In genomic region chr9:65120935-65121334, GRCm38 (mm10) we compare ENCODE assay signal across 9 mouse cellular contexts. TPM values are rescaled to one million over a fixed set of nuclear protein-coding genes. Genes with fewer than 3 reads are reported as not detected.
DNase-seq lines count a peak whose midpoint lies in the region; ATAC-seq and TF ChIP-seq lines count a peak whose summit lies in the region.
"Had no signal": no experiment of that assay in that cellular context is flagged by ENCODE, and none has a peak within 500 bp of the region (broad histone marks: within the 10 kb centered on the region; RNA-seq: fewer than 3 reads in every experiment).

No protein-coding gene starts in this region.

- H3K27me3 ChIP-seq in forebrain, embryonic 14.5 days (replicated peaks; ENCODE audit: control insufficient read depth, insufficient read depth, low read length) = no peaks in the 10 kb centered on the region

- peak; percentile 80 for DNase-seq in NIH3T3 (ENCODE audit: low read depth)
- DNase-seq in c-Kit-positive CD71-positive TER-119-negative erythroid progenitor cells, embryonic 14.5 days (ENCODE audit: low read depth) = peak; percentile 55
- peak; percentile 87 for DNase-seq in forebrain, embryonic 14.5 days (ENCODE audit: low spot score)
- peak; percentile 63 for DNase-seq in induced T-regulatory cell, adult 2 months (ENCODE audit: low read depth)
- peak; percentile 67 to 78 for DNase-seq in left cerebral cortex, adult 2 months (ENCODE audit: extremely low spot score in 1 of 2, low spot score in 2 of 2)
- DNase-seq in right cerebral cortex, postnatal 36 days (ENCODE audit: low spot score in 2 of 2) = peak; percentile 42 to 51
- DNase-seq in T-cell, adult 2 months (ENCODE audit: low spot score) = no peak

- 6% methylated on average over 3 of the region's 3 CpGs for WGBS in forebrain, embryonic 14.5 days

- 0 out of 2 replicates have a peak, but pooled peaks cover 6% of the 10 kb centered on the region for H3K4me1 ChIP-seq in forebrain, embryonic 14.5 days (ENCODE audit: control insufficient read depth, insufficient read depth, low read length)

- peaks cover 14% of the 10 kb centered on the region for H3K36me3 ChIP-seq in forebrain, embryonic 14.5 days (ENCODE audit: control insufficient read depth, insufficient read depth, low read length)
- H3K36me3 ChIP-seq: heart, embryonic 15.5 days had no signal

- peak; percentile 79 for TF ChIP-seq CTCF in left cerebral cortex, adult 2 months (IDR thresholded peaks at IDR 0.05)

- ATAC-seq in forebrain, embryonic 14.5 days = peak; percentile 66
- ATAC-seq in megakaryocyte progenitor cell, adult 5-6 weeks (replicated peaks; ENCODE audit: poor library complexity) = peak; percentile 84

- no peak overlapping the region for H3K4me3 ChIP-seq in forebrain, embryonic 14.5 days (ENCODE audit: low read depth, low read length)
- no peak overlapping the region for H3K4me3 ChIP-seq in left cerebral cortex, adult 2 months
- H3K4me3 ChIP-seq: heart, embryonic 15.5 days had no signal

- intact Hi-C loops in left cerebral cortex, adult 2 months (cut with DNase I) = loop anchor here (5.0 kb wide), 2 partner anchors 39 to 89 kb away; partner anchors contain the start of gene Dpp8

- no peaks in the 10 kb centered on the region for H3K9me3 ChIP-seq in forebrain, embryonic 14.5 days (replicated peaks; ENCODE audit: control insufficient read depth, low read length)
- H3K9me3 ChIP-seq: heart, embryonic 15.5 days had no signal

- no peak overlapping the region for H3K4me2 ChIP-seq in forebrain, embryonic 14.5 days (ENCODE audit: low read length)
- H3K4me2 ChIP-seq: heart, embryonic 15.5 days had no signal

- no peak overlapping the region for H3K27ac ChIP-seq in forebrain, embryonic 14.5 days (ENCODE audit: low read depth, low read length)
- no peak overlapping the region for H3K27ac ChIP-seq in left cerebral cortex, adult 2 months
- H3K27ac ChIP-seq: heart, embryonic 15.5 days had no signal

- H3K9ac ChIP-seq in forebrain, embryonic 14.5 days (ENCODE audit: low read length) = no peak overlapping the region
- H3K9ac ChIP-seq: heart, embryonic 15.5 days had no signal

RNA-seq across cellular contexts. Expression of gene Igdcc4, which starts 19.6 kb away (rescaled TPM):
- 8.9 and 13.4 TPM in 2 replicates for polyA plus RNA-seq in forebrain, embryonic 14.5 days (2014; fragmentation: Nextera tagmentation; extraction: Ambion mirVana)
- total RNA-seq in left cerebral cortex, adult 2 months (2021) = 10 to 100 TPM; 31.8 to 33.7 TPM
- total RNA-seq in megakaryocyte progenitor cell, adult 5-6 weeks (2015) = 0.02 TPM in 1 of 2 replicates, not detected in the other
- under 0.01 and 0.07 TPM in 2 replicates for total RNA-seq in megakaryocyte progenitor cell, adult 5-6 weeks (2017)

RNA-seq across cellular contexts. Expression of gene Igdcc3, which starts 20.1 kb away (rescaled TPM):
- polyA plus RNA-seq in forebrain, embryonic 14.5 days (2014; fragmentation: Nextera tagmentation; extraction: Ambion mirVana) = 5.1 and 5.8 TPM in 2 replicates
- total RNA-seq in left cerebral cortex, adult 2 months (2021) = 1 to 10 TPM; 2.0 to 2.5 TPM
- total RNA-seq in megakaryocyte progenitor cell, adult 5-6 weeks (2015) = not detected in 2 replicates
- not detected in 2 replicates for total RNA-seq in megakaryocyte progenitor cell, adult 5-6 weeks (2017)

Comparison
In these comparisons a context has a peak if more than half of its experiments do, and no peak if none do; other contexts are left out.
1. RNA of gene Igdcc4, which starts 19.6 kb away (total RNA-seq): 31.8 to 33.7 TPM in left cerebral cortex, adult 2 months; under 0.01 to 0.07 TPM in megakaryocyte progenitor cell, adult 5-6 weeks; every median in the first group is over 10 times any median in the second.